37 mouse cellular contexts compared by ENCODE assay signal in genomic region chr5:108337385-108337784, GRCm38 (mm10). TPM values are rescaled to one million over a fixed set of nuclear protein-coding genes. Genes with fewer than 3 reads are reported as not detected.
DNase-seq lines count a peak whose midpoint lies in the region; ATAC-seq and TF ChIP-seq lines count a peak whose summit lies in the region.
"Had no signal": no experiment of that assay in that cellular context is flagged by ENCODE, and none has a peak within 500 bp of the region (broad histone marks: within the 10 kb centered on the region; RNA-seq: fewer than 3 reads in every experiment).

No protein-coding gene starts in this region.

- H3K36me3 ChIP-seq in heart, embryonic 11.5 days (ENCODE audit: control insufficient read depth, insufficient read depth, low read length): 0 out of 2 replicates have a peak, but pooled peaks cover 2% of the 10 kb centered on the region
- H3K36me3 ChIP-seq in liver, embryonic 14.5 days (replicated peaks; ENCODE audit: control insufficient read depth, insufficient read depth, low read depth): no peaks in the 10 kb centered on the region; the same call in 1 of the 2 replicates

- H3K4me3 ChIP-seq in heart, embryonic 11.5 days (ENCODE audit: low read depth, low read length): no peak overlapping the region
- no peak overlapping the region for H3K4me3 ChIP-seq in liver, embryonic 14.5 days (ENCODE audit: insufficient read depth in 1 of 2, low read depth in 2 of 2, low read length in 2 of 2)
- H3K4me3 ChIP-seq: embryonic facial prominence, embryonic 13.5 days; forebrain, embryonic 10.5 days; forebrain, embryonic 15.5 days; heart, embryonic 10.5 days; hindbrain, embryonic 12.5 days; intestine, embryonic 15.5 days; limb, embryonic 13.5 days; midbrain, embryonic 12.5 days; myocyte; neural tube, embryonic 12.5 days; stomach, embryonic 15.5 days had no signal

- H3K4me1 ChIP-seq in heart, embryonic 11.5 days (ENCODE audit: control insufficient read depth, insufficient read depth, low read length): no peaks in the 10 kb centered on the region
- peaks cover 6 to 11% of the 10 kb centered on the region in 2 experiments; a peak in 3 of 4 replicates for H3K4me1 ChIP-seq in liver, embryonic 14.5 days (replicated peaks; ENCODE audit: control insufficient read depth in 2 of 2, insufficient read depth in 2 of 2, low read length in 1 of 2)
- H3K4me1 ChIP-seq: embryonic facial prominence, embryonic 13.5 days; forebrain, embryonic 10.5 days; forebrain, embryonic 15.5 days; heart, embryonic 10.5 days; hindbrain, embryonic 12.5 days; intestine, embryonic 15.5 days; limb, embryonic 13.5 days; midbrain, embryonic 12.5 days; neural tube, embryonic 12.5 days; stomach, embryonic 15.5 days had no signal

- no peaks in the 10 kb centered on the region for H3K27me3 ChIP-seq in heart, embryonic 11.5 days (ENCODE audit: control insufficient read depth, insufficient read depth, low read length)
- no peaks in the 10 kb centered on the region for H3K27me3 ChIP-seq in liver, embryonic 14.5 days (ENCODE audit: control insufficient read depth, insufficient read depth, low read length)
- H3K27me3 ChIP-seq: embryonic facial prominence, embryonic 13.5 days; forebrain, embryonic 15.5 days; hindbrain, embryonic 12.5 days; intestine, embryonic 15.5 days; limb, embryonic 13.5 days; midbrain, embryonic 12.5 days; neural tube, embryonic 12.5 days; stomach, embryonic 15.5 days had no signal

- H3K4me2 ChIP-seq in heart, embryonic 11.5 days: no peak overlapping the region
- H3K4me2 ChIP-seq in liver, embryonic 14.5 days (ENCODE audit: low read depth): no peak overlapping the region
- H3K4me2 ChIP-seq: embryonic facial prominence, embryonic 13.5 days; forebrain, embryonic 15.5 days; hindbrain, embryonic 12.5 days; intestine, embryonic 15.5 days; limb, embryonic 13.5 days; midbrain, embryonic 12.5 days; neural tube, embryonic 12.5 days; stomach, embryonic 15.5 days had no signal

- no peak overlapping the region for H3K9ac ChIP-seq in heart, embryonic 11.5 days (ENCODE audit: low read depth, low read length)
- no peak overlapping the region; the same call in 1 of the 2 replicates for H3K9ac ChIP-seq in liver, embryonic 14.5 days (replicated peaks)
- H3K9ac ChIP-seq: forebrain, embryonic 15.5 days; hindbrain, embryonic 12.5 days; intestine, embryonic 15.5 days; limb, embryonic 13.5 days; midbrain, embryonic 12.5 days; neural tube, embryonic 12.5 days; stomach, embryonic 15.5 days had no signal

- 0 out of 2 replicates have a peak, but pooled peaks have one; percentile 46 for ATAC-seq in heart, embryonic 11.5 days (replicated peaks; ENCODE audit: insufficient number of reproducible peaks, low FRiP score, low TSS enrichment)
- ATAC-seq in common myeloid progenitor, adult 5-6 weeks (replicated peaks; ENCODE audit: low read depth, poor library complexity, severe bottlenecking): peak; percentile 92
- peak; percentile 69; the same call in 1 of the 2 replicates for ATAC-seq in liver, embryonic 14.5 days (ENCODE audit: insufficient read depth)
- ATAC-seq in megakaryocyte-erythroid progenitor cell, adult 5-6 weeks (replicated peaks; ENCODE audit: low FRiP score, low TSS enrichment, poor library complexity, severe bottlenecking): peak; percentile 65
- ATAC-seq: forebrain, embryonic 15.5 days; hindbrain, postnatal 0 days; intestine, embryonic 15.5 days had no signal

- WGBS in heart, embryonic 11.5 days (ENCODE audit: insufficient replicate concordance): 57% methylated on average over 4 of the region's 4 CpGs
- 22% methylated on average over 4 of the region's 4 CpGs for WGBS in liver, embryonic 14.5 days (ENCODE audit: insufficient replicate concordance)

- H3K27ac ChIP-seq in heart, embryonic 11.5 days (ENCODE audit: low read depth, low read length): no peak overlapping the region
- no peak overlapping the region for H3K27ac ChIP-seq in liver, embryonic 14.5 days
- H3K27ac ChIP-seq: embryonic facial prominence, embryonic 13.5 days; forebrain, embryonic 10.5 days; forebrain, embryonic 15.5 days; heart, embryonic 10.5 days; hindbrain, embryonic 12.5 days; hindbrain, postnatal 0 days; intestine, embryonic 15.5 days; kidney, postnatal 0 days; limb, embryonic 13.5 days; macrophage; midbrain, embryonic 12.5 days; neural tube, embryonic 12.5 days; stomach, embryonic 15.5 days had no signal

- peak; percentile 58 for TF ChIP-seq EP300 in liver, embryonic 14.5 days (IDR thresholded peaks at IDR 0.05; ENCODE audit: low read depth)

- H3K9me3 ChIP-seq in heart, embryonic 11.5 days (replicated peaks; ENCODE audit: control insufficient read depth, low read length): no peaks in the 10 kb centered on the region
- H3K9me3 ChIP-seq in liver, embryonic 14.5 days (ENCODE audit: control insufficient read depth, low read length): no peaks in the 10 kb centered on the region
- H3K9me3 ChIP-seq: embryonic facial prominence, embryonic 13.5 days; forebrain, embryonic 10.5 days; forebrain, embryonic 15.5 days; heart, embryonic 10.5 days; hindbrain, embryonic 12.5 days; intestine, embryonic 15.5 days; limb, embryonic 13.5 days; midbrain, embryonic 12.5 days; neural tube, embryonic 12.5 days; stomach, embryonic 15.5 days had no signal

- TF ChIP-seq CTCF in liver, embryonic 14.5 days (IDR thresholded peaks at IDR 0.05; ENCODE audit: low read depth): no peak

- DNase-seq in heart, adult 18-20 months: no peak
- DNase-seq in liver, embryonic 14.5 days (ENCODE audit: low read depth in 3 of 3, low spot score in 3 of 3): peak in 2 of 3 experiments; percentile 20 to 40
- DNase-seq in kidney, adult 9 months: no peak
- no peak for DNase-seq in layer of hippocampus, adult 18-20 months (ENCODE audit: low spot score in 2 of 2)
- DNase-seq in spleen, postnatal 36 days (ENCODE audit: low spot score in 2 of 2): no peak
- DNase-seq: adrenal gland, postnatal 25 days; cerebellum, adult 2 months; cerebellum, postnatal 25 days; gastrocnemius, postnatal 36 days; heart, postnatal 36 days; kidney, adult 2 months; lung, adult 2 months; lung, postnatal 10 days; thymus, postnatal 14 days had no signal

RNA-seq across cellular contexts. Expression of gene Pigg, which starts 25.0 kb away (rescaled TPM):
- polyA plus RNA-seq in heart, embryonic 11.5 days (2014; fragmentation: Nextera tagmentation; extraction: Ambion mirVana): 3.4 and 3.7 TPM in 2 replicates
- total RNA-seq in heart, adult 18-20 months (2021): 10 to 100 TPM; 10.1 to 12.5 TPM
- 6.7 and 8.8 TPM in 2 replicates for total RNA-seq in common myeloid progenitor, adult 5-6 weeks (2017)
- polyA plus RNA-seq in liver, embryonic 14.5 days (2012; rRNA removed): 2.3 and 2.6 TPM in 2 replicates
- 1.1 and 1.2 TPM in 2 replicates for polyA plus RNA-seq in liver, embryonic 14.5 days (2014; fragmentation: Nextera tagmentation; extraction: Ambion mirVana)
- total RNA-seq in megakaryocyte-erythroid progenitor cell, adult 5-6 weeks (2014; fragmentation: Nextera tagmentation): 6.2 and 8.8 TPM in 2 replicates
- 10.8 and 11.0 TPM in 2 replicates for total RNA-seq in megakaryocyte-erythroid progenitor cell, adult 5-6 weeks (2017)
- total RNA-seq in layer of hippocampus, adult 18-20 months (2021): 10 to 100 TPM; 11.3 to 12.2 TPM

RNA-seq across cellular contexts. Expression of gene Gm42517, which starts 30.3 kb away (rescaled TPM):
- 0.16 TPM in 1 of 2 replicates, not detected in the other for polyA plus RNA-seq in heart, embryonic 11.5 days (2014; fragmentation: Nextera tagmentation; extraction: Ambion mirVana)
- total RNA-seq in heart, adult 18-20 months (2021): 1 to 10 TPM; 2.5 to 3.8 TPM
- total RNA-seq in common myeloid progenitor, adult 5-6 weeks (2017): 0.14 TPM in 1 of 2 replicates, not detected in the other
- polyA plus RNA-seq in liver, embryonic 14.5 days (2012; rRNA removed): 0.19 and 0.20 TPM in 2 replicates
- 0.10 TPM in 1 of 2 replicates, not detected in the other for polyA plus RNA-seq in liver, embryonic 14.5 days (2014; fragmentation: Nextera tagmentation; extraction: Ambion mirVana)
- total RNA-seq in megakaryocyte-erythroid progenitor cell, adult 5-6 weeks (2014; fragmentation: Nextera tagmentation): not detected in 2 replicates
- total RNA-seq in megakaryocyte-erythroid progenitor cell, adult 5-6 weeks (2017): not detected in 2 replicates
- total RNA-seq in layer of hippocampus, adult 18-20 months (2021): 10 to 100 TPM; 58.0 to 58.9 TPM
- polyA plus RNA-seq: forebrain, embryonic 10.5 days; heart, embryonic 16.5 days had no signal

RNA-seq across cellular contexts. Expression of gene Pde6b, which starts 50.8 kb away (rescaled TPM):
- 0.30 TPM in 1 of 2 replicates, not detected in the other for polyA plus RNA-seq in heart, embryonic 11.5 days (2014; fragmentation: Nextera tagmentation; extraction: Ambion mirVana)
- not detected for total RNA-seq in heart, adult 18-20 months (2021)
- not detected in 2 replicates for total RNA-seq in common myeloid progenitor, adult 5-6 weeks (2017)
- polyA plus RNA-seq in liver, embryonic 14.5 days (2012; rRNA removed): not detected in 2 replicates
- 0.09 TPM in 1 of 2 replicates, not detected in the other for polyA plus RNA-seq in liver, embryonic 14.5 days (2014; fragmentation: Nextera tagmentation; extraction: Ambion mirVana)
- total RNA-seq in megakaryocyte-erythroid progenitor cell, adult 5-6 weeks (2014; fragmentation: Nextera tagmentation): not detected in 2 replicates
- not detected in 2 replicates for total RNA-seq in megakaryocyte-erythroid progenitor cell, adult 5-6 weeks (2017)
- total RNA-seq in layer of hippocampus, adult 18-20 months (2021): under 1 TPM; 0.15 to 0.22 TPM
- total RNA-seq: adrenal gland, adult 18-20 months; adrenal gland, postnatal 25 days; gastrocnemius, adult 18-20 months; gastrocnemius, postnatal 36 days; heart, postnatal 36 days; hindbrain, postnatal 0 days; midbrain, postnatal 0 days had no signal
- polyA plus RNA-seq: forebrain, embryonic 15.5 days; kidney, adult 2 months; large intestine, adult 2 months; lung, adult 2 months; midbrain, postnatal 0 days; neural tube, embryonic 12.5 days; urinary bladder, adult 2 months had no signal

Comparison
In these comparisons a context has a peak if more than half of its experiments do, and no peak if none do; other contexts are left out.
1. DNase-seq: peak in liver, embryonic 14.5 days (2 of 3); none in heart, adult 18-20 months (0 of 2), kidney, adult 9 months (single experiment), layer of hippocampus, adult 18-20 months (0 of 2) and spleen, postnatal 36 days (0 of 2).
2. RNA of gene Gm42517, which starts 30.3 kb away (total RNA-seq): 58.0 to 58.9 TPM in layer of hippocampus, adult 18-20 months; 2.5 to 3.8 TPM in heart, adult 18-20 months, 0.14 TPM in common myeloid progenitor, adult 5-6 weeks and not detected in megakaryocyte-erythroid progenitor cell, adult 5-6 weeks; every median in the first group is over 10 times any median in the second.
3. Peak in every context shown above with its lines, with median percentiles within 50 percentile points of each other: ATAC-seq.